Mouse (Mus musculus) neural tube, embryonic 14.5 days (tissue): ENCODE measurements around the gene Mageb1. TPM values are rescaled to one million over a fixed set of nuclear protein-coding genes. Genes with fewer than 3 reads are reported as not detected.
"Not testable (repeated sequence)": the region's sequence is repeated elsewhere in the genome, so short reads cannot be mapped to it uniquely, and the experiment has no call there.

Experiments used
- ATAC-seq: fragments of 200-750 bp; cut with Nextera tagmentation; 2 replicates; pipeline ENCODE4 v1.8.0; 2017; ENCODE audit warnings: low read depth, mild to moderate bottlenecking, moderate TSS enrichment, moderate library complexity
- H3K27ac ChIP-seq: fragments of 300-500 bp; sonication (generic); 2 replicates; pipeline ENCODE4 v1.5.1; 2014; ENCODE audit warnings: low read depth, mild to moderate bottlenecking, control low read depth, low read length, moderate library complexity, mixed read lengths
- H3K27me3 ChIP-seq: fragments of 300-500 bp; sonication (generic); 2 replicates; pipeline ENCODE4 v1.6.1; 2014; ENCODE audit warnings: low read length; ENCODE audit not compliant: control insufficient read depth, insufficient read depth
- H3K36me3 ChIP-seq: fragments of 300-500 bp; sonication (generic); 2 replicates; pipeline ENCODE4 v1.6.1; 2014; ENCODE audit warnings: low read length, mixed read lengths; ENCODE audit not compliant: control insufficient read depth, insufficient read depth
- H3K4me1 ChIP-seq: fragments of 300-500 bp; sonication (generic); 2 replicates; pipeline ENCODE4 v1.6.1; 2014; ENCODE audit warnings: low read length; ENCODE audit not compliant: control insufficient read depth, insufficient read depth
- H3K4me2 ChIP-seq: fragments of 300-500 bp; sonication (generic); 2 replicates; pipeline ENCODE4 v1.6.1; 2014; ENCODE audit warnings: mild to moderate bottlenecking, low read depth, low read length, control low read depth
- H3K4me3 ChIP-seq: fragments of 300-500 bp; sonication (generic); 2 replicates; pipeline ENCODE4 v1.5.1; 2014; ENCODE audit warnings: low read depth, low read length, control low read depth, mixed read lengths
- H3K9ac ChIP-seq: fragments of 300-500 bp; sonication (generic); replicated peaks from 2 replicates; pipeline ENCODE4 v1.6.1; 2014; ENCODE audit warnings: low read depth, mild to moderate bottlenecking, control low read depth, low read length, mixed read lengths
- H3K9me3 ChIP-seq: fragments of 300-500 bp; sonication (generic); 2 replicates; pipeline ENCODE4 v1.6.1; 2016; ENCODE audit warnings: low read length; ENCODE audit not compliant: control insufficient read depth
- WGBS: fragments of 180-500 bp; shearing (Covaris S2); extraction: QIAGEN DNeasy Blood & Tissue Kit; methylation state at CpG from one replicate; pipeline ENCODE4 v1.1.7; 2014; 5-methylcytosine and 5-hydroxymethylcytosine counted together
- polyA plus RNA-seq: library from polyadenylated mRNA; unstranded; fragments of >200 nt; fragmentation: Nextera tagmentation; extraction: Ambion mirVana; gene quantifications from 2 replicates; pipeline ENCODE4 v1.2.1, GENCODE M21; 2014

Gene Mageb1
- not detected in 2 replicates for polyA plus RNA-seq

GRCm38 (mm10) chrX:92016233-92016632 lies at the start of gene Mageb1:
TSS of gene Mageb1 (minus strand) at chrX:92016333.
- not testable (repeated sequence) for H3K4me2 ChIP-seq, H3K9ac ChIP-seq

More at GRCm38 (mm10) chrX:92016233-92016632, at the start of gene Mageb1:
- not testable (repeated sequence) for ATAC-seq, H3K4me1 ChIP-seq, H3K27ac ChIP-seq, H3K9me3 ChIP-seq, H3K4me3 ChIP-seq, H3K27me3 ChIP-seq, H3K36me3 ChIP-seq
- WGBS, result 20% methylated on average over 1 of the region's 1 CpGs

Other genes with a start within 250 kb of the Mageb1 start
- gene Mageb5, start 233.3 kb downstream of the Mageb1 start, polyA plus RNA-seq, result not detected in 2 replicates